Mouse (Mus musculus) cerebellum, adult 2 months (tissue): ENCODE results near the gene Hnf4a. TPM values are rescaled to one million over a fixed set of nuclear protein-coding genes. Genes with fewer than 3 reads are reported as not detected.

Experiments used
- DNase-seq, 2 experiments: peaks; one replicate each; pipeline ENCODE4 v3.0.0; 2021
- H3K27ac ChIP-seq: fragments of 200-500 bp; 2 replicates; pipeline ENCODE4 v1.5.1; 2012; ENCODE audit warnings: low read length, control low read depth, inconsistent platforms; ENCODE audit not compliant: insufficient read depth
- H3K27me3 ChIP-seq: fragments of 200-500 bp; 2 replicates; pipeline ENCODE4 v1.6.1; 2012; ENCODE audit warnings: inconsistent platforms, mild to moderate bottlenecking, low read length, moderate library complexity; ENCODE audit not compliant: control insufficient read depth, insufficient read depth
- H3K4me1 ChIP-seq: fragments of 200-500 bp; 2 replicates; pipeline ENCODE4 v1.6.1; 2011; ENCODE audit warnings: low read length; ENCODE audit not compliant: control insufficient read depth, insufficient read depth
- H3K4me3 ChIP-seq: fragments of 200-500 bp; replicated peaks from 2 replicates; pipeline ENCODE3; 2011; ENCODE audit warnings: mild to moderate bottlenecking, low read depth, low read length, control low read depth; ENCODE audit not compliant: insufficient read depth
- CTCF ChIP-seq: fragments of 200-500 bp; IDR thresholded peaks from 2 replicates; pipeline ENCODE4 v1.5.1; 2011; ENCODE audit warnings: low read depth, mild to moderate bottlenecking, control low read depth, low read length, moderate library complexity, borderline replicate concordance; ENCODE audit not compliant: insufficient read depth
- POLR2A ChIP-seq: fragments of 200-500 bp; IDR thresholded peaks from 2 replicates; pipeline ENCODE4 v1.6.1; 2011; ENCODE audit warnings: low read length, control low read depth, borderline replicate concordance; ENCODE audit not compliant: insufficient read depth
- WGBS: fragments of 180-500 bp; shearing (Covaris S2); methylation state at CpG from one replicate; pipeline ENCODE4 v1.1.7; 2018; 5-methylcytosine and 5-hydroxymethylcytosine counted together
- polyA plus RNA-seq: library from polyadenylated mRNA; depleted of rRNA; stranded (reverse); fragments of >200 nt; gene quantifications from 2 replicates; pipeline ENCODE4 v1.2.3, GENCODE M21; 2012

Hnf4a gene
- polyA plus RNA-seq, 1 experiment = 0.03 TPM

DNA sequence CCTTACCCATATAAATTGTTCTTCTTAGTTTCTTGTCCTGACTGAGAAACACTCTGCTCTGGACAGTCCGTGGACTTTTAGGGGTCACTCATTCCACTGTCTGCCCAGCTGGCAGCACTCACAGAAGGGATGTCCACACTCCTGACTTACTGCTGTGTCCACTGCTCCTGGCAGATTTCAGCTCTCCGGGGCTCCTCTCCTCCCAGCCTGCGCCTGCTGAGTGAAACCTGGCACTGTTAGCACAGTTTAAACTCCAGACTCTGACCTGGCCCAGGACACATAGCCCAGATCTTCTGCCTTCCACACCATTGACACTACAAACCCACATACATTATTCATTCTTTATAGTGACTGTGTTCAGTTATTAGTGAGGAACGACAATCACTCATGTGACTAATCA, 42.6 kb upstream of the Hnf4a start:
- no peak overlapping the region for H3K27ac ChIP-seq
- DNase-seq = peak; percentile 43 to 47
- H3K4me3 ChIP-seq = no peak overlapping the region
- TF ChIP-seq CTCF (no peak), POLR2A (no peak)
- H3K27me3 ChIP-seq = no peaks in the 10 kb centered on the region
- H3K4me1 ChIP-seq = peaks cover 19% of the 10 kb centered on the region
- WGBS = 17% methylated on average over 4 of the region's 4 CpGs

DNA sequence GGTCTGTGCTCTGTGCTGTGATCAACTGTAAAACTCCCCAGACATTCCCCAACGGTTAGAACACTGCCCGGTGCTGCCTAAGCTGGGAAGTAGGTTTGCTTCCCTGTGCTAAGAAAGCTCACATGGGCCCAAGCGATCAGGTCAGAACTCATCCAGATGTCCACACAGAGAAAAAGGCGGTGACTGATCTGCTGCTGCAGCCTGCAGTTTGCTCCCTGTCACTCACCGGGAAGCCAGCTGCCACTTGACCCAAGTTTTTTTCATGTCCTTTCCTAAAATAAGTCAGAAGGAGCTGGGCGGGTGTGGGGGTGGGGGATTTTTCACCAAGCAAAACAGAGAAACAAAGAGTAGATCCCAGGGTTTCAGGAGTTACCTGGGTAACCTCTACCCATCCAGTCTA, 42.0 kb upstream of the Hnf4a start:
- Histone ChIP-seq H3K27ac (no peak overlapping the region), H3K4me3 (no peak overlapping the region), H3K27me3 (no peaks in the 10 kb centered on the region), H3K4me1 (peaks cover 19% of the 10 kb centered on the region)
- TF ChIP-seq POLR2A = no peak
- DNase-seq = no peak
- WGBS = 59% methylated on average over 6 of the region's 6 CpGs

DNA sequence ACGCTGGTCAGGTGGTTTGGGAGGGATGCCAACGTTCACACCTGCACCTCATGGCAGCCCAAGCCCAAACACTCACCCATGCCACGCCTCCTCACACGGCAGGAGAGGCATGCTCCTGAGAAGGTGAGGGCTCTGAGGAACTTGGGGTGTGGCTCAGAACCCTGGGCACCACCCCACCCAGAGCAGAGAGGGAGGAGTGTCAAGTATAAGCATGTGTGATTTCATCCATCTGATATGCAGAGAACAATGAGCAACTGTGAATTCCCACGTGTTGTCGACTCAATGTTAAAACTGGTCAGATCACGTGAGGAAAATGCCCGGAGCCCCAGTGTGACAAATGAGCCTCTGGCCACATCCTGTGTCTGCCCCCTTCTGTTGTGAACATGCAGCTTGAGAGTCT, 39.8 kb upstream of the Hnf4a start:
- Histone ChIP-seq H3K27ac (no peak overlapping the region), H3K4me1 (peaks cover 19% of the 10 kb centered on the region), H3K27me3 (no peaks in the 10 kb centered on the region), H3K4me3 (no peak overlapping the region)
- no peak for DNase-seq
- 67% methylated on average over 8 of the region's 8 CpGs for WGBS
- TF ChIP-seq CTCF (no peak), POLR2A (no peak)

DNA sequence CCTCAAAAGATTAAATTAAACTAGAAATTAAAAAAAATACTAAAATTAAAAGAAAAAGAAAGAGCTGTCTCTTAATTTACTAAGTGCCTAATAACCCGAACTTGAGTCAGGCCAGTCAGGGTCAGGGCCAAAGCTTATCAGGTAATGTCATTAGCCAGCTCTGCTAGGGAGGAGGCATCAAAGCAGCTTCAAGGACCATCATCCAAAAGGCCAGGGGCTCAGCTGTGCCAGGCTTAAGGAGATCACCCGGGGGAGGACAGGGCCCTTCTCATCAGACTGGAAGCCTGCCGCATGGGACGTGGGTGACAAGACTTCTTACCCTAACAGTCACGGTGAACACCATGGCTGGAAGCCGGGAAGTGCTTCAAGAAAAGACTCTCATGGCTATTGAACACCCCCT, 39.0 kb upstream of the Hnf4a start:
- DNase-seq = no peak
- Histone ChIP-seq H3K27ac (no peak overlapping the region), H3K4me1 (peaks cover 19% of the 10 kb centered on the region), H3K27me3 (no peaks in the 10 kb centered on the region), H3K4me3 (no peak overlapping the region)
- TF ChIP-seq CTCF = no peak
- no peak for TF ChIP-seq POLR2A
- 90% methylated on average over 6 of the region's 6 CpGs for WGBS

DNA sequence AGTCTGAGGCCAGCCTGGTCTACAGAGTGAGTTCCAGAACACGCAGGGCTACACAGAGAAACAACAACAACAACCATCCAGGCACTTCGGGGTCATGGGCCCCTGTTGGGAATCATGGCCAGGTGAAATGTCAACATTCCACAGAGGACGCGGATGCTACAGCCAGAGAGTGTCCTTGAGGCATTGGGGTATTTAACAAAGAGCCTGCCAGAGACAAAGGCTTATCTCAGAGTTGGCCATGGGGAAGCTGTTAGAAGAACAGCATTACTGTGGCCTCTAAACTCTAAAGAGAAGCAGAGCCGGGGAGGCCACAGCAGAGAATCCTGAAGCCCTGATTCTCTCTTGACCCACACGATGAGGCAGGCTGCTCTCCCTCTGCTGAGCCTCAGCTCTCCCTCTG, 37.7 kb upstream of the Hnf4a start:
- H3K4me1 ChIP-seq = peaks cover 11% of the 10 kb centered on the region

DNA sequence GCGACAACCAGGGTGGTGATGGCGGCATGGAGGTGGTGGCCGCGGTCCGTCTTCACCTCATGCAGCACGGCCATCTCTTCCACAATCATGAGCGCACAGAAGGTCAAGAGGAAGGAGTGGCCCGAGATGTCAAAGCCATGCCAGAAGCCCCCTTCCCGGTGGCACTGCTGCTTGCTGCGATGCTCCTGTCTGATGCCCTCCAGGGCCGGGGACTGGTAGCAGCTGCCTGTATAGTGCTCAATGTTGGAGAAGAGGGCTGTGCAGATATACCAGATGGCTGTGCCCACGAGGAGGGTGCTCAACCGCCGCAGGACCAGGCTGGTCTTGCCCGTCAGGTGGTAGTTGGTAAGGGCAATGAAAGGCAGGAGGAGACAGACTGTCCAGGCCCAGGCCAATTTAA, 36.9 kb upstream of the Hnf4a start:
- whole genome bisulfite sequencing = 78% methylated on average over 15 of the region's 15 CpGs

More for the DNA sequence above, 37.7 kb upstream of the Hnf4a start:
- DNase-seq = no peak
- no peak overlapping the region for H3K27ac ChIP-seq
- no peak for TF ChIP-seq POLR2A
- no peak for TF ChIP-seq CTCF
- no peaks in the 10 kb centered on the region for H3K27me3 ChIP-seq
- WGBS = 85% methylated on average over 6 of the region's 6 CpGs
- no peak overlapping the region for H3K4me3 ChIP-seq

DNA sequence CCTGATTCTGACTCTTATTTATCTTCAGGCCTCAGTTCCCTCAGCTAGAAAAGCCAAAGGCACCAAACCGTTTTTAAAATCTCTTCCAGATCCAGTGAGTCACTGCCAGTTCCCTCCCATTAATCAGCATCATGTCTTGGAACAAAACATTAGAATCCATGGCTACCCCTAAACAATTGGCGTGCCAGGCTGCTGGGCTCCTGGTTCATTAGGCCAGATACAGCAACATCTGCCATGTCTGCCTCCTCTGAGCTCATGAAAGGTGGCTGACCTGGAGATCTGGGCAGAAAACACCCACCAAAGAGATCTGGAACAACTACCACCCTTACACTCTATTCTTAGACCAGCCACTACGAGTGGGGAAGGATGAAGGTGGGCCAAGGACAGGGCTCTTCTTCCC, 35.5 kb upstream of the Hnf4a start:
- Histone ChIP-seq H3K27ac (no peak overlapping the region), H3K27me3 (no peaks in the 10 kb centered on the region), H3K4me3 (peak overlapping the region; percentile 5), H3K4me1 (peaks cover 2% of the 10 kb centered on the region; the same call in 1 of the 2 replicates)
- 27% methylated on average over 3 of the region's 3 CpGs for WGBS
- DNase-seq = no peak
- no peak for TF ChIP-seq POLR2A
- TF ChIP-seq CTCF = no peak

More for the DNA sequence above, 36.9 kb upstream of the Hnf4a start:
- Histone ChIP-seq H3K27ac (no peak overlapping the region), H3K27me3 (no peaks in the 10 kb centered on the region), H3K4me1 (peaks cover 3% of the 10 kb centered on the region; the same call in 1 of the 2 replicates), H3K4me3 (no peak overlapping the region)
- no peak for TF ChIP-seq CTCF
- DNase-seq = no peak

DNA sequence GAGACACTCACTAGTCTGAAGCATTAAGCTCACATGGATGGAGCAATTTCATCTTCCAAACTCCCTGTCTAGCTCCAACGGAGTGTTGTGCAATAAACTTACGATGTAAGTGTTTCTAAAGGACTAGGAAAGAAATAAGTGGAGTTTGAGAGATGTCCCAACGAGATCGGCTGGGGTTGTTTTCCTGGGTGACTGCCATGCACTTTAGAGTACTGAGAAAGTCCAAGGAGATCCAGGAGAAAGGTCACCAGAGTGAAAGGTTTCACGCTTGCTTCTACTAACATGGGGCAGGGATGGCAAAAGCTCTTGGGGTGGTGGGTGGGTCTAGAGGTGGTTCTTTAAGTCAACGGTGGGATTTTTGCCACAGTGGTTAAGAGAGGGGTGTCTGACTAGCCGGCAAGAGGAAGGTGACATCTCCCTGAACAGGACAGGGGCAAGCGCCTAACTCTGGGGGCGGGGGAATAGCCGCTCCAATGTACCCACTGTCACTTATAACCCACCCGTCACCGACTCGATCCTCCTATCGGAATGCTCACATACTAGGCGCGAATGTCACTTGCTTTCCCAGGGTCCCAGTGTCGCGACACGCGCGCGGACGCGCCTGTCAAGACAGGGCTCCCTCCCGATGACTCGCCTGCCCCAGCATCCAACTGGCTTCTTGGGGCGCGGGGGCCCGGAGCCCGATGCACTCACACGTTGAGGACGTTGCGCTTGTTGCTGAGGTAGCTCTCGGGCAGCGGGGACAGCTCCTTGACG, 34.7 kb upstream of the Hnf4a start:
- DNase-seq = no peak
- H3K27ac ChIP-seq = peak overlapping the region; percentile 72
- no peak for TF ChIP-seq POLR2A
- no peak for TF ChIP-seq CTCF
- peaks cover 2% of the 10 kb centered on the region; the same call in 1 of the 2 replicates for H3K4me1 ChIP-seq
- peak overlapping the region; percentile 90 for H3K4me3 ChIP-seq
- 4% methylated on average over 36 of the region's 36 CpGs for WGBS
- no peaks in the 10 kb centered on the region for H3K27me3 ChIP-seq
